Mouse (Mus musculus): Measurements from ENCODE around the gene Spaca4.
A peak's percentile ranks its signal among the peaks of the same experiment; 100 is the strongest.

Gene Spaca4

DNA sequence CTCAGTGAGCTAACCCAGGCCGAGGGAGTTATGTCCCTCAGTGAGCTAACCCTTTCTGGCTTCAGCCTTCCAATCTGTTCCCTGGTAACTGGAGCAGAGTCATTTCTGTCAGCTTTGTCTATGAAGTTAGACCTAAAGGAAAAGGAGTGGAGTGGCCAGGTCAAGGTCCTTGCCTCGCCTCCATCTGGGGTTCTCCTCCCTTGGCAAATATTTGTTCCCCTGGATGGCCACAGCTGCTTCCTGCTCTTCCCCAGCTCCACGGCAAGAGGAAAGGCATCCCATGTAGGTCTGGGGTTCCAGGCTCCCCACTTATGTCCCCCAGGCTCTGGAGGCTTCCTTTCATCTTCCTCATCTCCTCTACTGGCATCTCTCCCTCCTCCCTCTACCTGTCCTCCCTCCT is 2.0 kb upstream of the Spaca4 start:
- DNase-seq (ENCODE audit: low spot score in 2 of 2) = no peak

DNA sequence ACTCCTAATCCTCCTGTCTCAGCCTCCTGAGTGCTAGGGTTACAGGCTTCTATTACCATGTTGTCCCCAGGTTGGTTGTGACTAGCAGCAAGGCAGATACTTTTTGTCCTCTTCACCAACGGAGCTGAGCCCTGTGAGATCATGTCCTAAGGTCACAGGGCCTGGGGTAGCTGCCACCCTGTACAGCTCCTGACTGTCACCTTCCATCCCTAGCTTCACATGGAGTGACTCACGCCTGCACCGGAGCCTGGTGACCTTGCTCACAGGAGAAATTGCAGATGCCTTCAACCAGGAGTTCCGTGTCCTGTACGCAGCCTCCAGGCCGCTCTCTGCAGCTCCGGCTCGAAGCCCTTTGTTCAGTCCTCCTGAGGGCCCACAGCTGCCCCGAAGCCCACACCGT is 806 bp upstream of the Spaca4 start:
- DNase-seq (ENCODE audit: low spot score in 2 of 2) = no peak

DNA sequence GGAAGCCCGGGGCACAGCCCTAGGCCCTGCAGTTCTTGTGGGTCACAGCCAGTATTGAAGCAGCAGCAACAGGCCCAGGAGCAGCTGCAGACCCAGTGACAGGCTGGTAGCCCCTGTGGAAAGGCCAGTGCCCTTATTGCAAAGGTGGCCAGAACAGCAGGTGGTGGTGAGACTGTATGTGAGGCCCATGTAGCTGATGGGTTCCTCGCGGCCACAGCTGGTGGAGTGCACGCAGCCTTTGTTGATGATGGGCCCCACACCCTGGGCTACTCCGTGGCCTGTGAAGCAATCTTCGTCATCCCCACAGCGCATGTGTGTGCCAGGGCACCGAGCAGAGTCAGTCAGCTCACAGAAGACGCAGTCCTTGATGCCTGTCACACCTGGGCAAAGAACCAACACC is 462 bp downstream of the Spaca4 start:
- DNase-seq (ENCODE audit: low spot score in 2 of 2) = no peak

DNA sequence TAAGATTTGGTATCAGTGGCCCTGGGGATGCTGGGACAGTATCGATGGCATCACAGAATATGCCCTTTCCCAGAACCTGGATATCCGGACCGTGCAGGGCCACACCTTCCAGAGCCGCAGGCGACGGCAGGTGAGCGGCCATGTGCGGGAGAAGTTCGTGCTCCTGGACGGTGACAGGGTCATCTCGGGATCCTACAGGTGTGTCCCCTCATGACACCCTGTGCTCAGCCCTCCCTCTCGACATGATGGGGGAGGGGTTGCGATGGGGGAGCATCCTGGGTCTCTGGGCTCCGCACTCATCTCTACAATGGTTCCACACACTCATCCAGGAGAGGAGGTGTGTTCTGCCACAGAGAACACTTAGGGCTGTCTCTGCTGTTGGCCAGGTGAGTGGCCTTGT is 1.8 kb downstream of the Spaca4 start:
- no peak for DNase-seq (ENCODE audit: low spot score in 2 of 2)

DNA sequence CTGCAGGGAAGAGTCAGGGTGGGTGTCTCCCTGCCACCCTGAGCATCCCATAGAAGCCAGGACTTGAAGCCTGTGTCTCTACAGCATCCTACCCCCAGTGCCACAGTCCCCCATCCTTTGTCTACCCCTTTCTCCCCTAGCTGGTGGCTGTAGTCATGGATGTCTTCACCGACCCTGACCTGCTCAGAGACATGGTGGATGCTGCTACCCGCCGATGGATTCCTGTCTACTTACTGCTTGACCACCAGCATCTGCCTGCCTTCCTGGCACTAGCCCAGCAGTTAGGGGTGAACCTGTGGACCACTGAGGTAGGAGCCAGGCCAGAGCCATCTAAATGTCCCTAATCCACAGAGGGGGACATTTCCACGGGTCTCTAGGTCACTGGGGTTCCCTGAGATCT is 2.3 kb downstream of the Spaca4 start:
- DNase-seq (ENCODE audit: low spot score in 2 of 2) = no peak

DNA sequence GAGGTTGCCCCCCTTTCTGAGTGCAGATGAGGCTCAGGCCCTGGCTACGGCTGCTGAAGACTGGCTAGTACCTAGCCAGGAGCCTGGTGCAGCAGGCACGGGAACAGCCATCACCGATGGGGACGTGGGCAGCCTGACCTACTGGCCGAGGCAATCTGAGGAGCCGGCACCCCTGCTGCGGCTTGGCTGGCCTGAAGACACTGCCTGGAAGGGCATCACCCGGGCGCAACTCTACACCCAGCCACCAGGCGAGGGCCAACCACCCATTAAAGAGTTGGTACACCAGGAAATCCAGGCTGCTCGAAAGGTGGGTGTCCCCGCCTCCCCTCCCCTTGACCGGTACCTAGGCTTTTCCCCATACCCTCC is 3.3 kb downstream of the Spaca4 start:
- DNase-seq (ENCODE audit: low spot score in 2 of 2) = peak in 1 of 2 experiments; percentile 2

DNA sequence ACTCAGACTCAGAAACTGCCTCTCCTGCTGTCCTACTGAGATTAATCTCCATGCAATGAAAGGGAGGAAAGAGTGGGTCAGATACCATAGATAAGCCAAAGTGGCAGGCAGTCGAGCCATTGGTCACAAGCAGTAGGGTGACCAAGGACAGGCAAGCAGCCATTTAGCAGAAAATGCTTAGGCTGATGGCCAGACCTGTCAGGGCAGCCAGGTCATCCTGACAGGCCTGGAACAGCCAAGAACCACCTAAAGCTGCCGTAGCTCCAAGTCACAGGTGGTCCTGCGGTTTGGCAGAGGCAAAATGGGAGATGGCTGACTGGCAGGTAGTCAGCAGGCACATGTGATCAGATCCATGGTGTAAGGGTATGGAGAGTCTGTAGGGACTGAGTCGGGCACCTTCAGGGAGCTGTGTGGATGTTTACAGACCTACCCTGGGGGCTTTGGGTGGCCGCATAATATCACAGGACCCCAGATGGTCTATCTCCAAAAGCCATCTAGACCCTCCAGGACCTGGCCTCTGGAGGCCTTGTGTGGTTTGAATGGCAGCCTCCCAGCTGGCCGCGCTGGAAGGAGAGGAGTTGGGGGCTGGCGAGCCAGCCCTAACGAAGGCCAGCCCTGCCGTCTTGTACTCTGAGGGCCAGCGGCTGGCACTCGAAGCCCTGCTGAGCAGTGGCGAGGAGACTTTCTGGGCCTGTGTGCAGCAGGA is 3.8 kb downstream of the Spaca4 start:
- DNase-seq (ENCODE audit: low spot score in 2 of 2) = no peak

DNA sequence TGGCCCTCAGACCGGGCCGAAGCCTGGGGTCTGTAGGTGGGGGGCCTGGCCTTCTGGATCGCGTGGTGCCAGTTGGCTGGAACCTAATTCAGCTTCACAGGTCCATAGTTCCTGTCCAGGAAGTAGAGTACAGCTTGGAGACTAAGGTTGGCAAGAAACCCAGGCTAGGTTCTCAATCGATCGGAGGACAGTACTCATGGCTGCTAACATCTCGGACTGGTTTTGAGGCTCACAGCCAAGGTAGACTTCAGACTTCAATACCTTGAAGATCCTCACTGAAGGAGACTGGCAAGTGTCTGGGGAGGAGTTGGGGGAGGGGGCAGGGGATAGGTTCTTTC is 4.4 kb downstream of the Spaca4 start:
- DNase-seq (ENCODE audit: low spot score in 2 of 2) = no peak

DNA sequence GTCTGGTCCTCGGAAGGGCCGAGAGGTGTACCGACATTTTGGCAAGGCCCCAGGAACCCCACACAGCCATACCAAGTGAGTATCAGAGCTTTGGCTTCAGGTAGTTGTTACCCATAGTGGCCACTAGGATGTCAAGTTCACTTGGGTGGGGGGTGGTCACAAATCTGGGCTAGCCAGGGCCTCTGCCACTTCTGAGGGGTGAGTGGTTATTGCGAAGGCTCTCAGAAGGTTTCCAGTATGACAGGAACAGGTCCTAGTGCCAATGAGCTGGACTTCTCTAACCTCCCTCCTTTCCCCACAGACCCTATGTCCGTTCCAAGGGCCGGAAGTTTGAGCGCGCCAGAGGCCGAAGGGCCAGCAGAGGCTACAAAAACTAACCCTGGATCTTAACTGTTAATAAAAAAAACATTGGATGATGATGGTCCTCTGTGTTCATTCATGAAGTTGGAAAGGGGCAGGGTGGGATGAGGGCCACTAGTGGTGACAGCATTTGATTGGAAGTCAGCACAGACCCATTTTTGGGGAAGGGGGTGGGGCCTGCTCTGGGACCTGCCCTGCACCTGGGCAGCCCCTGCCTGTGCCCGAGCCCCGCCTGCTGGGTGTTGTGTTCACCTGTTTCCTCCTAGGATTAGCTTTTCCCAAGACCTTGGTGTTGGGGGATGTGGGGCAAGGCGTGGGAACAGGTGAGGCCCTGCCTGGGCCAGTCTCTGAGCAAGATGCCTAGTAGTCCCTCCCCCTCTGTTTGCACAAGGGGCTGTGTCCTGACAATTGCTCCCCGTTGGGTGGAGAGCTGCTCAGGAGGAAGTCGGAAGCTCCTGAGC is 5.0 kb downstream of the Spaca4 start, which contains the start of gene Fam83e:
Gene Fam83e (plus strand): TSS at position 800 of the 821 bp plus-strand sequence.
- peak in 1 of 2 experiments; percentile 32 for DNase-seq (ENCODE audit: low spot score in 2 of 2)

DNA sequence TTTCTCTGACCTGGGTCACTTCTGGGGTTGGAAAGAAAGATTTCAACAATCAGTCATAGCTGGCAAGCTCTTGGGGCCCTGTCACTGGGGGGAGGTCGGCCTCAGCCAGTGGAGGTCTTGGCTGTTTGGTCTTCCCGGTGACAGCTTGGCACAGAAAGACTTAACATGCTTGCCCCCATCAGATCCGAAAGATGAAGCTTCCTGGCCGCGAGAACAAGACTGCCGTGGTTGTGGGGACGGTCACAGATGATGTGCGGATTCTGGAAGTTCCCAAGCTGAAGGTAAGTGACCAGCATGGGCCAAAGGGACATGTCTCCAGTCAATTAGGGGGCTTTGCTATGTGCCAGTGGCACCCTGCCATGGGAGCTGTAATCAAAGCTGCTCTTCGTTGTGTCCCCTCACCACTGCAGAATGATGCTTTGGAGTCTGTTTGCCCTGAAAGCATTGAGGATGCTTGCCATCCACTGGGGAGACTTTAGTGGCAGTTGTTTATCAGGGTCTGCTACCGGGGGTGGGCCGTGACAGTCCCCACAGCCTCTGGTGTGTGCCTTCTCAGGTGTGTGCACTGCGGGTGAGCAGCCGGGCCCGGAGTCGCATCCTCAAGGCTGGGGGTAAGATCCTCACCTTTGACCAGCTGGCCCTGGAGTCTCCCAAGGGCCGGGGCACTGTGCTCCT is 5.7 kb downstream of the Spaca4 start:
- DNase-seq (ENCODE audit: low spot score in 2 of 2) = no peak

DNA sequence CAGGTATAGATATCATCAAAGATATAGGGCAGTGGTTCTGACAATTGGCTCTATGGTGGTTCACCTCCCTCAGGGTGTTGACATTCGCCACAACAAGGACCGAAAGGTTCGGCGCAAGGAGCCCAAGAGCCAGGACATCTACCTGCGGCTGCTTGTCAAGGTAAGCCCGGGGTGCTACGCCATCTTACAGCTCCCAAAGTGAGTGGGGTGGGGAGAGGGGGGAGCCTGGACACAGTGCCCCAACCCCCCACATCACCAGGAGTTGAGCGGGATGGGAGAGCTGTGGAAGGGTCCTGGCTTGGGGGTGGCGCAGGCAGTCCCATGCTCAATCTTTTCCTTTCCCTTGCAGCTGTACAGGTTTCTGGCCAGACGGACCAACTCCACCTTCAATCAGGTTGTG is 6.4 kb downstream of the Spaca4 start:
- no peak for DNase-seq (ENCODE audit: low spot score in 2 of 2)

DNA sequence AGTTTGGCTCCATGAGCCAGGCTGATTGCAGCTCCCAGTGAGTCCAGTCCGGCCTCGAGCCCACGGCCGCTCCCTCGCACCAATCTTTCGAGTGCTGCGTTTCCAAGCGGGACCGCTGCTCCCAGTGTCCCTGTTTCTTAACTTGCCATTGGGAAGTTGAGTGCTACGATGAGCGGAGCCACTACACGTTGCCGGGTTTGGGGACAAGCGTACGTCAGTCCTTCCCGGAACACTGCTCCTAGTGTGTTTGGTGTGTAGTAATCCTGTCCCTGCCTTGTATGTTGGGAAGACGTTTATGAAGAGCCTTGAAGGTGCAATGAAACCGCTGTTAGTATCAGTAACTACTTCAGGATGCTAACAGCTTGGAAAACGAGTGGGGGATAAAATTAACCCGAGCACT is 7.3 kb downstream of the Spaca4 start:
- no peak for DNase-seq (ENCODE audit: low spot score in 2 of 2)

DNA sequence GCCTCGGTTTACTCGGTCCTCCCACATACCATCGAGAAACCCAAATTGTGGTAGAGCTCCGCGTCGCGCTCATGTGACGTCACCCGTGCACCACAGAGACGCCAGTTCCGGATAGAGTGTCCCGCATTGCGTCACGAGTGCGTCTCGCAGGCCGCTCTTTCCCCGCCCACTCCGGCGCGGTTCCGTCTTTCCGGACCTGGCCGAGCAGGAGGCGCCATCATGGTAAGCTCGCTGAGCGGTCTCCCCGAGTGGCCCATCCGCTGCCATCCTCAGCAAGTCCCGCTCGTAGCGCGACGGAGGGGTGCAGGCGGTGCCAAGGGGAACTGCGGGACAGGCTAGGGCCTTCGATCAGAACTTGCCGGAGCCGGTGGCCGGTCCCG is 7.7 kb downstream of the Spaca4 start, which contains the start of gene Sphk2:
Gene Sphk2 (minus strand): TSS at position 85 of the 380 bp plus-strand sequence.
- DNase-seq (ENCODE audit: low spot score in 2 of 2) = peak; percentile 97 to 99

DNA sequence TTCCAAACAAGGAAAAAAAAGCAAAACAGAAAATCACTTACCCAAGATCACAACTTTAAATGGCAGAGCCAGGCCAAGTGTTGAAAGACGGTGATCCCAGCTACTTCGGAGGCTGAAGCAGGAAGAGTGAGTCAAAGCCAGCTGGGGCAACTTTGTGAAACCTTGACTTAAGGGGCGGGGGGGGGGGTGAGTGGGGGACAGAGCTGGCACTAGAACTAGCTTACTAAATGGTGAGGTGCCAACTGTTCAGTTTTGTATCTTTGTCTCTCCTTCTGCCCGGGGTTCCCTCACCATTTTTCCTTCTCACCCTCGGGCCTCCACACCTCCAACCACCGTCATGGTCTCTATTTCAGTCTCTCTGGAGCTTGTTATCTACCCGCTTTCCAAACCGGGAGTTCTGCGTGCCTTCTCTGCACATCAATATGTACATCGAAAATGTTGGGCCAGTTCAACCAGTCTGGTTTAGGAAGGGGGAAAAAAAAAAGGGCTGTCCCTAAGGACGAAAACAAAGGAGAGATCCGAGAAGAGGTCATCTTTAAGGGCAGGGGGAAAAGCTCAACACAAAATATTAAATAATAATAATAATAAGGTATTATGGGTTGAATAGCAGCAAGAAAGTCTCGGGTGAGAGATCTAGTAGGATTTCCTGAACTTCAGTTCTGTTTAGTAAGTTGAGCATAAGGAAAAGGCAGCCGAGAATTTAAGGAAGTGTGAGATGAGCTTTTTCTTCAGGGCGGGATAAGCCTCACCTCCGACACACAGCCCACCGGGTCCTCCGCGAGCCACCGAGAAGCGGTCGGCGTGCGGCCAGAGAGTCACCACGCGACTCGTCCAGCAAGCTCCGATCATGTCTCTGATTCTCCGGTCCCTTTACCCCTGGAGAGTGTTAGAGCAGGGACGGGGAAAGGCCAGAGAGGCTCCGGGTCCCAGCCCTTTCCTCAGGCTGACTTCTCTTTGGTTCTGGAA is 8.4 kb downstream of the Spaca4 start:
- no peak for DNase-seq (ENCODE audit: low spot score in 2 of 2)

DNA sequence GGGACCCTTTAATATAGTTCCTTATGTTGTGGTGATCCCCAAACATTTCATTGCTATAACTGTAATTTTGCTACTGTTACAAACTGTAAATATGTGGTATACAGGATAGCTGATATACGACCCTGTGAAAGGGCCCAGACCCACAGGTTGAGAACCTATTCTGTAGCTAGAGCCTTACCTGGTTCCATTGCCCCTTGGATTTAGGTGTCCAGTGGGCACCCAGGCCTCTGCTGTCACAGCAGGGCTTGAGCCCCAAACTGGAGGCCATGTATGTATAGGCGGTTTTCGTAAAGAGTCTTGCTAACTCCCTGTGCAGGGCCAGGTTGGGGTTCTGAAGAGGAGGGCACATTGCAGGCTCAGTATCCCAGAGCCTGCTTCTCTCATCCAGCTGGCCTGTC is 9.2 kb downstream of the Spaca4 start:
- no peak for DNase-seq (ENCODE audit: low spot score in 2 of 2)

DNA sequence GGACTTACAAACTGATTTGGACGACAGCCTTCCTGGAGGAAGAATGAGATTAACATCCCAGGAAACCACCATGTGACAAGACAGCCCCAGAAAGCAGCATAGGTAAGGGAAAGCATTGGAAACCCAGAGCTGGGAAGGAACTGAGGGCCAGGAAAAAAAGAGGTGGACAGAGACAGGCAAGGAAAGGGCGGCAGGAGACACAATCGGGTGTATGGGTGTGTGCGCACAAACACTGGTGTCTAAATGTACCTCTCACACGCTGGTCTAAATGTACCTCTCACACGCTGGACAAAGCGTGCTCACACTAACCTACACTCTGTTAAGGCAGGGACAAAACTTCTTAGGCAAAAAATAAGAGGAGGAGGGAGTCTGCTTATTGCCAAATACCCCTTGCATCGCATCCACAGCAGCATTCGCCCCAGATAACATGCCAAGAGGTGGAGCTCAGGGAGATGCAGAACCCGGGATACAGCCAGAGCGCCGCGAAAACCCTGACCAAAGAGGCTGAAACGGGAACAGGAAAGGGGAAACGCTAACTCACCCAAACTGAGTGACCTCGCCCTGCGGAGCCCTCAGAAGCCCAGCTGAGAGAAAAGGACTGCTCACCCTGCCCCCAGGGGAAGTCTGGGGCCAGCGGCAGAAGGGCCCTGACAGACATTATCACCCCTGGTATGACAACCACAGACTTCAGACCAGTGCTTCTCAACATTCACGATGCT is 9.7 kb downstream of the Spaca4 start:
- DNase-seq (ENCODE audit: low spot score in 2 of 2) = no peak

DNA sequence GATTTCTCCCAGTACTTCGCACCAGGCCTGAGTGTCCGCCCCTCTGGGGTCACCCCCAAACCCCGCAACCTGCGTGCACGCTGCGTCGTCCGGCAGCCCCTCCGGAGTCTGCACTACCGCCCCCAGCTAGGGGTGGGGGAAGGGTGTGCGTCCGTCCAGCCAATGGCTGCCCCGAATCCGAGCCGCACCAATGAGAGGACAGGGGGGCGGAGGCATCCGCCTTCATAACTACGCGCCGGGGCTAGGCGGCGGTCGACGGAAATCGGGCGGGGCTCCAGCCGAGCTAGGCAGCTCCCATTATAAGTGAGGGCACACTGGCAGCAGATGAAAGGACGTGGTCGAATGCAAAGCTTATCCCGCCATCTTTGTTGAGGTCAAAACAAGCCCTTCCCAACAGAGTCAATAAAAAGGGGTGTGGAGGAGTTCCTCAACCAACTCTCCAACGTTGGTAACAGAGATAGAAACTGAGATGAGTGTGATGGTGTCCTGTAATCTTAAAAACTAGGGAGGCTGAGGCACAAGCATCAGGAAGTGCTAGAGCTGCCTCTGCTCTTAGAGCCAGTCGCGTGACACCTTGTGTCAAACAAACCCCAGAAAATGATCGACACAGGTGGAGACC is 10.4 kb downstream of the Spaca4 start, which contains the start of gene Rpl18:
Gene Rpl18 (plus strand): TSS at position 368 of the 619 bp plus-strand sequence.
- DNase-seq (ENCODE audit: low spot score in 2 of 2) = peak; percentile 93 to 98

DNA sequence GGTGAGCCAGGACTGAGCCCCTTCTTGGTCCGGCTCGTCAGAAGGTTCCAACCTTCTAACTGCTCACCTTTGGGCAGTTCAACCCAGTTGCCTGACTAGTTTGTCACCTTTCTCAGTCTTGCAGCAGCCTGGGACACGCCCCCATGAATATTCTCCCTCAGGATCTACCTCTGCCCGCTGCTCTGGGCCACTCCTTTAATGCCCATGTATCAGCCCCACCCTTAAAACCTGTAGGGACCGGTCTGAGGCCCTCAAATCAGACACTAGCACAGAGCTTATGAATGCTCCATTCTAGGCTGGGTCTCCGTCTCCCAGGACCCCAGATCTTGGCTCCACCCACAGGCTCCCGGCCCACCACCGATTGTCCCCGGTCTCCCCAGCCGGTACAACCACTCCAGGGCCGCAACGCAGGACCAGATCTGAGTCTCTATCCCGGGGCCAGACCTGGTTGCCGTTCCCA is 11.0 kb downstream of the Spaca4 start:
- peak in 1 of 2 experiments; percentile 70 for DNase-seq (ENCODE audit: low spot score in 2 of 2)

DNA sequence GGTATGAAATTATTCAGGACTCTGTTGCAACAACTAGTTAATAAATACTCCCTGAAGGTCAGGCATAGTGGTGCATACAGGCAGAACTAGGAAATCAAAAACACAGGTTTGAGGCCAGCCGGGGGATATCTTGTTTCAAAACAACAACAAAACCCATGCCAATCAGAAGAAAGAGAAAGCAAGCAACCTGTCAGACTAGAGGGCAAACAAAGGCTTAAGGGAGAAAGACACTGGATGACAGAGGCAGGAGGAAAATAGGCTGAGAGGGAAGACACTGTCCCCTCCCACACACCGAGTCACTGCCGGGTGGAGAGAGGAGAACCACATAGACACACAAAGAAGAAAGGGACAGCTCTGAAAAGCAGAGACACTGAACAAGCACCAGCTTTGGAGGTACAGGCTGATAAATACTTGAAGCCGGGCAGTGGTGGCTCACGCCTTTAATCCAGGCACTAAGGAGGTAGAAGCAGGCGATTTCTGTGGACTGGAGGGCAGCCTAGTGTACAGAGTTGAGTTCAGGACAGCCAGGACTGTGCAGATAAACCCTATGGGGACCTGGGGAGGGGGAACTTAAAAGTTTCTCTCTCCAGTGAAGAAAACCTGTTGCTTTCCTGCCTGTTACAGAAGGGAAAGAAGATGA is 11.6 kb downstream of the Spaca4 start:
- no peak for DNase-seq (ENCODE audit: low spot score in 2 of 2)

DNA sequence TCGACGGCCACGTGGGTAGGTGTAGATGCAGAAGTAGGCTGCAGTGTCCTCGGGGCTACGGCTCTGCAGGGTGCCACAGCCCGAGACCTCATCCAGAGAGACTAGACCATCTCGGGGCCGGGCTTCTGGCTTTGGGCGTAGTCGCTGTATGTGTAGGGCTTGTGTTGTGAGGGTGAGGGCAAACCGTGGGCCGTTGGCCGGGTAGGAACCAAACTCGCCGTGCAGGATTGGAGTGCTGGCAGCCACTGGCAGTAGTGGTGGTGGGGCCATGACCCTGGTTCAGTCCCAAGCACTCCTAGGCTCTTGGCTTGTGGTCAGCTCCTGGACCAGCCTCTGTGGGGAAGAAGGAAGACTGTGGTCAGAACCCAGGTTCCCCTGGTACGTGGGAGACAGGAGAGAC is 12.2 kb downstream of the Spaca4 start:
- DNase-seq (ENCODE audit: low spot score in 2 of 2) = no peak

Data from urinary bladder, postnatal 36 days (tissue).